Mouse (Mus musculus): Measurements from ENCODE around the gene Pla2g4e.

The Pla2g4e gene

GRCm38 (mm10) chr2:120235947-120236640 is 9.0 kb downstream of the Pla2g4e start:
- DNase-seq (ENCODE audit: low spot score in 2 of 2), result no peak

- DNase-seq (ENCODE audit: low spot score in 2 of 2), result no peak
Measured at GRCm38 (mm10) chr2:120235381-120235780, 9.8 kb downstream of the Pla2g4e start.

- DNase-seq (ENCODE audit: low spot score in 2 of 2), result no peak
Measured at GRCm38 (mm10) chr2:120231642-120232041, 13.5 kb downstream of the Pla2g4e start.

- no peak for DNase-seq (ENCODE audit: low spot score in 2 of 2)
Measured at GRCm38 (mm10) chr2:120214600-120214999, 30.5 kb downstream of the Pla2g4e start.

GRCm38 (mm10) chr2:120211448-120211847 is 33.7 kb downstream of the Pla2g4e start:
- DNase-seq (ENCODE audit: low spot score in 2 of 2), result no peak

- no peak for DNase-seq (ENCODE audit: low spot score in 2 of 2)
Measured at GRCm38 (mm10) chr2:120207926-120208325, 37.2 kb downstream of the Pla2g4e start.

GRCm38 (mm10) chr2:120207028-120207427 is 38.1 kb downstream of the Pla2g4e start:
- DNase-seq (ENCODE audit: low spot score in 2 of 2), result no peak

- DNase-seq (ENCODE audit: low spot score in 2 of 2), result peak; percentile 4 to 7
Measured at GRCm38 (mm10) chr2:120203742-120204141, 41.4 kb downstream of the Pla2g4e start.

- DNase-seq (ENCODE audit: low spot score in 2 of 2), result no peak
Measured at GRCm38 (mm10) chr2:120200077-120200476, 45.1 kb downstream of the Pla2g4e start.

GRCm38 (mm10) chr2:120188174-120188573 is 57.0 kb downstream of the Pla2g4e start:
- DNase-seq (ENCODE audit: low spot score in 2 of 2), result no peak

GRCm38 (mm10) chr2:120187583-120187982 is 57.6 kb downstream of the Pla2g4e start:
- DNase-seq (ENCODE audit: low spot score in 2 of 2), result no peak

GRCm38 (mm10) chr2:120185527-120186276 is 59.4 kb downstream of the Pla2g4e start:
- no peak for DNase-seq (ENCODE audit: low spot score in 2 of 2)

- DNase-seq (ENCODE audit: low spot score in 2 of 2), result no peak
Measured at GRCm38 (mm10) chr2:120178936-120179335, 66.2 kb downstream of the Pla2g4e start.

- DNase-seq (ENCODE audit: low spot score in 2 of 2), result no peak
Measured at GRCm38 (mm10) chr2:120173718-120174117, 71.4 kb downstream of the Pla2g4e start.

GRCm38 (mm10) chr2:120171362-120171761 is 73.8 kb downstream of the Pla2g4e start:
- no peak for DNase-seq (ENCODE audit: low spot score in 2 of 2)

GRCm38 (mm10) chr2:120170726-120171125 is 74.4 kb downstream of the Pla2g4e start:
- peak in 1 of 2 experiments; percentile 53 for DNase-seq (ENCODE audit: low spot score in 2 of 2)

GRCm38 (mm10) chr2:120169382-120169781 is 75.8 kb downstream of the Pla2g4e start:
- no peak for DNase-seq (ENCODE audit: low spot score in 2 of 2)

GRCm38 (mm10) chr2:120167763-120168162 is 77.4 kb downstream of the Pla2g4e start:
- DNase-seq (ENCODE audit: low spot score in 2 of 2), result no peak

- peak in 1 of 2 experiments; percentile 31 for DNase-seq (ENCODE audit: low spot score in 2 of 2)
Measured at GRCm38 (mm10) chr2:120165474-120165873, 79.7 kb downstream of the Pla2g4e start.

- DNase-seq (ENCODE audit: low spot score in 2 of 2), result no peak
Measured at GRCm38 (mm10) chr2:120159434-120159833, 85.7 kb downstream of the Pla2g4e start.

GRCm38 (mm10) chr2:120158846-120159245 is 86.3 kb downstream of the Pla2g4e start:
- no peak for DNase-seq (ENCODE audit: low spot score in 2 of 2)

- DNase-seq (ENCODE audit: low spot score in 2 of 2), result no peak
Measured at GRCm38 (mm10) chr2:120158016-120158415, 87.1 kb downstream of the Pla2g4e start.

- DNase-seq (ENCODE audit: low spot score in 2 of 2), result no peak
Measured at GRCm38 (mm10) chr2:120157606-120158005, 87.5 kb downstream of the Pla2g4e start.

Measured in heart, adult 9 months (tissue).